Mouse (Mus musculus) neural tube, postnatal 0 days (tissue): Measurements from ENCODE around the gene Zfp511. TPM values are rescaled to one million over a fixed set of nuclear protein-coding genes. Genes with fewer than 3 reads are reported as not detected.

ENCODE experiments used
- microRNA-seq: library from miRNA; unstranded; fragments of <30 nt; microRNA quantifications from one replicate; pipeline ENCODE4, GENCODE M21; 2016
- polyA plus RNA-seq: library from polyadenylated mRNA; unstranded; fragments of >200 nt; fragmentation: Nextera tagmentation; extraction: Ambion mirVana; gene quantifications from 2 replicates; pipeline ENCODE4 v1.2.1, GENCODE M21; 2015

Gene Zfp511
- polyA plus RNA-seq: 52.0 and 54.8 TPM in 2 replicates

GRCm38 (mm10) chr7:140036281-140037170, at the start of gene Zfp511, which contains the start of gene Tubgcp2:
Zfp511 (plus strand) TSS chr7:140036391.
Tubgcp2 (minus strand) TSS chr7:140036669.

DNA sequence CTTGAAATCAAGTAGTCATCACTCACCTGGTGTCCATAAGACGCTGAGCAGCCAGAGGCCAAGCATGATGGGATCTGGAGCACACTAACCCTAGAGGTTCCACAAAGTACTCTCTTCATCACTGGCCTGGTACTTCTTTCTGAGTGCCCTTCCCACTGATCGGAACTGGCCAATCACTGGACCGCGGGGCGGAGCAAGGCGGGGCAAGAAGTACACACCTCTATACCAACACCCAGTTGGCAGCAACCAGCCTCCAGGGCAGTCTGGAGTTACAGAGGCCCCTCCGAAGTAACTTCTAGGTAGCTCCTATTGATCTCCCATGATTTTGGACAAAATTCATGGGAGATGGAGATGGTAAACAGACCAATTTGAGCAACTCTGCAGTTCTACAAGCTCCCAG, 43.8 kb upstream of the Zfp511 start, which contains the start of gene Adam8:
Adam8 (minus strand) TSS at position 157 of the 400 bp plus-strand sequence.

GRCm38 (mm10) chr7:140048361-140049114, 12.3 kb downstream of the Zfp511 start, which contains the start of gene Msx3:
Msx3 (minus strand) TSS chr7:140049089.

GRCm38 (mm10) chr7:140082242-140082678, 46.1 kb downstream of the Zfp511 start, which contains the start of gene Caly:
Caly (minus strand) TSS chr7:140082548.

Small RNA genes within 50 kb of the gene (microRNA-seq; reads per million reads assigned to microRNA genes)
- gene Mir7062: not detected

Other genes starting within 250 kb of the Zfp511 start
- 62.5 and 63.1 TPM in 2 replicates for gene Adgra1, start 202.2 kb upstream of the Zfp511 start, polyA plus RNA-seq
- gene Kndc1, start 141.7 kb upstream of the Zfp511 start, polyA plus RNA-seq: 12.1 and 14.6 TPM in 2 replicates
- not detected in 2 replicates for gene Utf1, start 92.6 kb upstream of the Zfp511 start, polyA plus RNA-seq
- gene 6430531B16Rik, start 57.6 kb upstream of the Zfp511 start, polyA plus RNA-seq: 1.1 and 1.5 TPM in 2 replicates
- gene Adam8, start 43.8 kb upstream of the Zfp511 start, polyA plus RNA-seq: 0.85 and 0.88 TPM in 2 replicates
- 44.1 and 46.2 TPM in 2 replicates for gene Tubgcp2, start 278 bp downstream of the Zfp511 start, polyA plus RNA-seq
- gene Msx3, start 12.7 kb downstream of the Zfp511 start, polyA plus RNA-seq: 0.79 and 0.99 TPM in 2 replicates
- 625 and 662 TPM in 2 replicates for gene Caly, start 46.2 kb downstream of the Zfp511 start, polyA plus RNA-seq
- gene Prap1, start 57.0 kb downstream of the Zfp511 start, polyA plus RNA-seq: not detected in 2 replicates
- 64.5 and 69.4 TPM in 2 replicates for gene Fuom, start 66.0 kb downstream of the Zfp511 start, polyA plus RNA-seq
- 8.7 and 11.0 TPM in 2 replicates for gene Paox, start 79.4 kb downstream of the Zfp511 start, polyA plus RNA-seq
- gene Echs1, start 80.1 kb downstream of the Zfp511 start, polyA plus RNA-seq: 127 and 133 TPM in 2 replicates
- 30.5 and 34.5 TPM in 2 replicates for gene Mtg1, start 101.2 kb downstream of the Zfp511 start, polyA plus RNA-seq
- 31.2 and 31.7 TPM in 2 replicates for gene Sprn, start 118.5 kb downstream of the Zfp511 start, polyA plus RNA-seq
- gene Olfr522, start 128.4 kb downstream of the Zfp511 start, polyA plus RNA-seq: not detected in 2 replicates
- gene Olfr523, start 136.8 kb downstream of the Zfp511 start, polyA plus RNA-seq: not detected in 2 replicates
- gene Olfr524, start 169.6 kb downstream of the Zfp511 start, polyA plus RNA-seq: not detected in 2 replicates
- gene Cd163l1, start 181.9 kb downstream of the Zfp511 start, polyA plus RNA-seq: not detected in 2 replicates
- gene 5830411N06Rik, start 210.9 kb downstream of the Zfp511 start, polyA plus RNA-seq: not detected in 2 replicates